Mouse (Mus musculus): ENCODE measurements around the gene Lrrfip1. TPM values are rescaled to one million over a fixed set of nuclear protein-coding genes. Genes with fewer than 3 reads are reported as not detected.

Lrrfip1 gene
- 26.0 and 26.2 TPM in 2 replicates for polyA plus RNA-seq (2014; fragmentation: Nextera tagmentation; extraction: Ambion mirVana)

DNA sequence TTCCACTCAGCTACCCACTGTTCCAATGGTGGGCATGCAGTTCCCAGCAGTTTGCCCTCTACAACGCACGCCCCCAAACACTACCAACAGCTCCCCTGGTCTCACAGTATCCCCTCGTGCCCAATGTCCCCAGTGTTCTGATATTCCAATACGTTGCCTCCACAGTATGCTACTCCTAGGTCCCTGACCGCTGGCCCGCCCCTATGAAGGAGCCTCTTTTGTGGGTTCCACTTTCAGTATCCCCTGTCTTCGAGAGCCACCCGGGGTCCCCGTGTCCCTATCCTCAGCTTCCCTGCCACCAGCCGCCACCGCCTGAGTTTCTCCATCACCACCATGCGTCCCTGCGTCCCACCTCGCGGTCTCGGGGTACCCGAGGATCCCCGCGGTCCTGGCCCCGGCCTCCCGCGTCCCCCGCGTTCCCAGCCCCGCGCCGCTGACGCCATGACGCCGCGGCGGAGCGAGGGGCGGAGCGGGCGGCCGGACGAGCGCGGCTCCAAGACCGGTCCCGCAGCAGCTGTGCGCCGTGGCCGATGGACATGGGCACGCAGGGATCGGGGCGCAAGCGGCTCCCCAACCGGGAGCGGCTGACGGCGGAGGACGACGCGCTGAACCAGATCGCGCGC, at the start of gene Lrrfip1:
Gene Lrrfip1 (plus strand): TSS at position 470 of the 623 bp plus-strand sequence.
- Histone ChIP-seq H3K9ac (ENCODE audit: low read length) (peak within 1 kb of the TSS; percentile 83), H3K4me2 (ENCODE audit: low read depth, severe bottlenecking) (peak within 1 kb of the TSS; percentile 98), H3K4me3 (ENCODE audit: low read depth, low read length) (peak within 1 kb of the TSS; percentile 77), H3K36me3 (ENCODE audit: control insufficient read depth, insufficient read depth, low read length) (no peaks in the 10 kb centered on the region), H3K9me3 (ENCODE audit: control insufficient read depth, low read length) (no peaks in the 10 kb centered on the region), H3K4me1 (ENCODE audit: control insufficient read depth, insufficient read depth, low read length) (peaks cover 8% of the 10 kb centered on the region), H3K27me3 (ENCODE audit: control insufficient read depth, insufficient read depth, low read length) (no peaks in the 10 kb centered on the region), H3K27ac (replicated peaks; ENCODE audit: low read depth, low read length) (0 out of 2 replicates have a peak within 1 kb of the TSS, but pooled peaks have one; percentile 14)
- DNase-seq (ENCODE audit: low spot score) = peak; percentile 68
- whole genome bisulfite sequencing = 2% methylated on average over 59 of the region's 59 CpGs
- ATAC-seq (ENCODE audit: insufficient number of reproducible peaks, low FRiP score, low TSS enrichment, low read depth) = peak; percentile 57

DNA sequence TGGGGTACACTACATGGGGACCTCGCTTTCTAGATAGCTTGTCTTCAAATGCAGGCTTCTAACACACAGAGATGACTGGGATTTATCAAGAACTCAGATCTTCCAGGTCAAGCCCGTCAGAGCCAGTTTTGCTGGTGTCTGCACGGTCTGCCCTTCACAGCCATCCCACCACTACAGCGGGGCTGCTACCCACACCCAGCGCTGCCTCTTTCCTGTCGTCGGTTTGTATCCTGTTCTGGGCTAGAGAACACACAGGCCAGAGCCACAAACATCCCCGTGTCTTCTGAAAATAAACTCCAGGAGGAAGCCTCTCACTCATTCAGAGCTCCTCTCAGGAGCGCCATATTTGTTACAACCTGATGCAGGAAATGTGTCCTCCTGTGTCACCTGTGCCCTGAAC, 49.2 kb upstream of the Lrrfip1 start:
- H3K27ac ChIP-seq (replicated peaks; ENCODE audit: low read depth, low read length) = no peak overlapping the region
- DNase-seq (ENCODE audit: low spot score) (no peak), ATAC-seq (ENCODE audit: insufficient number of reproducible peaks, low FRiP score, low TSS enrichment, low read depth) (no peak)
- no peaks in the 10 kb centered on the region for H3K36me3 ChIP-seq (ENCODE audit: control insufficient read depth, insufficient read depth, low read length)
- H3K4me2 ChIP-seq (ENCODE audit: low read depth, severe bottlenecking) = no peak overlapping the region
- no peaks in the 10 kb centered on the region for H3K9me3 ChIP-seq (ENCODE audit: control insufficient read depth, low read length)
- no peak overlapping the region for H3K4me3 ChIP-seq (ENCODE audit: low read depth, low read length)
- H3K27me3 ChIP-seq (ENCODE audit: control insufficient read depth, insufficient read depth, low read length) = no peaks in the 10 kb centered on the region
- H3K4me1 ChIP-seq (ENCODE audit: control insufficient read depth, insufficient read depth, low read length) = no peaks in the 10 kb centered on the region
- 73% methylated on average over 9 of the region's 9 CpGs for WGBS
- no peak overlapping the region for H3K9ac ChIP-seq (ENCODE audit: low read length)

GRCm38 (mm10) chr1:90951670-90952069, 46.9 kb upstream of the Lrrfip1 start:
- no peak overlapping the region for H3K4me2 ChIP-seq (ENCODE audit: low read depth, severe bottlenecking)
- H3K9ac ChIP-seq (ENCODE audit: low read length) = no peak overlapping the region
- no peak overlapping the region for H3K27ac ChIP-seq (replicated peaks; ENCODE audit: low read depth, low read length)
- no peak overlapping the region for H3K4me3 ChIP-seq (ENCODE audit: low read depth, low read length)
- no peaks in the 10 kb centered on the region for H3K36me3 ChIP-seq (ENCODE audit: control insufficient read depth, insufficient read depth, low read length)
- DNase-seq (ENCODE audit: low spot score) (no peak), ATAC-seq (ENCODE audit: insufficient number of reproducible peaks, low FRiP score, low TSS enrichment, low read depth) (no peak)
- no peaks in the 10 kb centered on the region for H3K27me3 ChIP-seq (ENCODE audit: control insufficient read depth, insufficient read depth, low read length)
- H3K9me3 ChIP-seq (ENCODE audit: control insufficient read depth, low read length) = no peaks in the 10 kb centered on the region
- whole genome bisulfite sequencing = 76% methylated on average over 7 of the region's 7 CpGs
- no peaks in the 10 kb centered on the region for H3K4me1 ChIP-seq (ENCODE audit: control insufficient read depth, insufficient read depth, low read length)

DNA sequence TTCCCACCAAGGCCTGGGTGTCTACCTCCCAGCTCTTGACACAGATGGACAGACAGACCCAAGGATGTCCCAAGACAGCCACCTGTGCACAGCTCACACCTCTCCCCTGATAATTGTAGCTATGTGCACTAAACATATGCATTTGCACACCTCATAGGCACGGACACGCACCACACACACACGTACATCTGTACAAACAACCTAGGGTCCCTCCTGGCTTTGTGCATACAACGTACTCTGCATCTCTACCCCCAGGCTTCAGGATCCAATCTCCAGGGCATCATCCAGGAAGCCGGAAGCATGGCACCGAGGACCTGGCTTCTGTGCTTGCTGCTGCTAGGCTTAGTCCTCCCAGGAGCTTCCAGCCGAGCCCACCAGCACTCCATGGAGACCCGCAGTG, 45.7 kb upstream of the Lrrfip1 start, which contains the start of gene Prlh:
Gene Prlh (plus strand): TSS at position 301 of the 400 bp plus-strand sequence.
- Histone ChIP-seq H3K36me3 (ENCODE audit: control insufficient read depth, insufficient read depth, low read length) (no peaks in the 10 kb centered on the region), H3K4me2 (ENCODE audit: low read depth, severe bottlenecking) (no peak within 1 kb of the TSS), H3K27ac (replicated peaks; ENCODE audit: low read depth, low read length) (no peak within 1 kb of the TSS), H3K9me3 (ENCODE audit: control insufficient read depth, low read length) (no peaks in the 10 kb centered on the region), H3K4me3 (ENCODE audit: low read depth, low read length) (no peak within 1 kb of the TSS), H3K4me1 (ENCODE audit: control insufficient read depth, insufficient read depth, low read length) (no peaks in the 10 kb centered on the region), H3K27me3 (ENCODE audit: control insufficient read depth, insufficient read depth, low read length) (no peaks in the 10 kb centered on the region), H3K9ac (ENCODE audit: low read length) (no peak within 1 kb of the TSS)
- no peak for ATAC-seq (ENCODE audit: insufficient number of reproducible peaks, low FRiP score, low TSS enrichment, low read depth)
- 85% methylated on average over 8 of the region's 8 CpGs for whole genome bisulfite sequencing
- no peak for DNase-seq (ENCODE audit: low spot score)

- ATAC-seq (ENCODE audit: insufficient number of reproducible peaks, low FRiP score, low TSS enrichment, low read depth) (no peak), DNase-seq (ENCODE audit: low spot score) (no peak)
- Histone ChIP-seq H3K4me3 (ENCODE audit: low read depth, low read length) (no peak overlapping the region), H3K27me3 (ENCODE audit: control insufficient read depth, insufficient read depth, low read length) (no peaks in the 10 kb centered on the region), H3K4me1 (ENCODE audit: control insufficient read depth, insufficient read depth, low read length) (no peaks in the 10 kb centered on the region), H3K36me3 (ENCODE audit: control insufficient read depth, insufficient read depth, low read length) (no peaks in the 10 kb centered on the region), H3K4me2 (ENCODE audit: low read depth, severe bottlenecking) (no peak overlapping the region), H3K9ac (ENCODE audit: low read length) (no peak overlapping the region), H3K9me3 (ENCODE audit: control insufficient read depth, low read length) (no peaks in the 10 kb centered on the region), H3K27ac (replicated peaks; ENCODE audit: low read depth, low read length) (no peak overlapping the region)
- WGBS = 75% methylated on average over 11 of the region's 11 CpGs
Observed at GRCm38 (mm10) chr1:90953688-90954087, 44.8 kb upstream of the Lrrfip1 start.

GRCm38 (mm10) chr1:90956245-90957096, 42.1 kb upstream of the Lrrfip1 start:
- Histone ChIP-seq H3K36me3 (ENCODE audit: control insufficient read depth, insufficient read depth, low read length) (no peaks in the 10 kb centered on the region), H3K9ac (ENCODE audit: low read length) (no peak overlapping the region), H3K4me2 (ENCODE audit: low read depth, severe bottlenecking) (no peak overlapping the region), H3K4me3 (ENCODE audit: low read depth, low read length) (no peak overlapping the region), H3K4me1 (ENCODE audit: control insufficient read depth, insufficient read depth, low read length) (no peaks in the 10 kb centered on the region), H3K27me3 (ENCODE audit: control insufficient read depth, insufficient read depth, low read length) (no peaks in the 10 kb centered on the region), H3K9me3 (ENCODE audit: control insufficient read depth, low read length) (no peaks in the 10 kb centered on the region), H3K27ac (replicated peaks; ENCODE audit: low read depth, low read length) (no peak overlapping the region)
- DNase-seq (ENCODE audit: low spot score) = peak; percentile 81
- ATAC-seq (ENCODE audit: insufficient number of reproducible peaks, low FRiP score, low TSS enrichment, low read depth) = no peak
- WGBS = 31% methylated on average over 7 of the region's 7 CpGs

GRCm38 (mm10) chr1:90962526-90962925, 36.0 kb upstream of the Lrrfip1 start:
- Histone ChIP-seq H3K9me3 (ENCODE audit: control insufficient read depth, low read length) (no peaks in the 10 kb centered on the region), H3K36me3 (ENCODE audit: control insufficient read depth, insufficient read depth, low read length) (no peaks in the 10 kb centered on the region), H3K4me1 (ENCODE audit: control insufficient read depth, insufficient read depth, low read length) (no peaks in the 10 kb centered on the region), H3K4me2 (ENCODE audit: low read depth, severe bottlenecking) (no peak overlapping the region), H3K27ac (replicated peaks; ENCODE audit: low read depth, low read length) (no peak overlapping the region), H3K4me3 (ENCODE audit: low read depth, low read length) (no peak overlapping the region), H3K27me3 (ENCODE audit: control insufficient read depth, insufficient read depth, low read length) (no peaks in the 10 kb centered on the region), H3K9ac (ENCODE audit: low read length) (no peak overlapping the region)
- DNase-seq (ENCODE audit: low spot score) (no peak), ATAC-seq (ENCODE audit: insufficient number of reproducible peaks, low FRiP score, low TSS enrichment, low read depth) (no peak)
- 56% methylated on average over 4 of the region's 4 CpGs for WGBS

- Histone ChIP-seq H3K4me1 (ENCODE audit: control insufficient read depth, insufficient read depth, low read length) (no peaks in the 10 kb centered on the region), H3K27ac (replicated peaks; ENCODE audit: low read depth, low read length) (no peak overlapping the region), H3K9ac (ENCODE audit: low read length) (no peak overlapping the region), H3K9me3 (ENCODE audit: control insufficient read depth, low read length) (no peaks in the 10 kb centered on the region), H3K4me3 (ENCODE audit: low read depth, low read length) (no peak overlapping the region), H3K36me3 (ENCODE audit: control insufficient read depth, insufficient read depth, low read length) (no peaks in the 10 kb centered on the region), H3K4me2 (ENCODE audit: low read depth, severe bottlenecking) (no peak overlapping the region), H3K27me3 (ENCODE audit: control insufficient read depth, insufficient read depth, low read length) (no peaks in the 10 kb centered on the region)
- DNase-seq (ENCODE audit: low spot score) (no peak), ATAC-seq (ENCODE audit: insufficient number of reproducible peaks, low FRiP score, low TSS enrichment, low read depth) (no peak)
- 52% methylated on average over 3 of the region's 3 CpGs for WGBS
Observed at GRCm38 (mm10) chr1:90962994-90963393, 35.5 kb upstream of the Lrrfip1 start.
